Mouse (Mus musculus) spleen, embryonic (tissue): Measurements from ENCODE around the gene Iqcf3.
"Not testable (repeated sequence)": the region's sequence is repeated elsewhere in the genome, so short reads cannot be mapped to it uniquely, and the experiment has no call there.

ENCODE experiments used
- CTCF ChIA-PET: fragments of 350-600 bp; sonication (Branson Sonifier 250); formaldehyde crosslinking; loops from one replicate; lab custom pipeline; 2022; lab: Charles Lee

Iqcf3 gene

DNA sequence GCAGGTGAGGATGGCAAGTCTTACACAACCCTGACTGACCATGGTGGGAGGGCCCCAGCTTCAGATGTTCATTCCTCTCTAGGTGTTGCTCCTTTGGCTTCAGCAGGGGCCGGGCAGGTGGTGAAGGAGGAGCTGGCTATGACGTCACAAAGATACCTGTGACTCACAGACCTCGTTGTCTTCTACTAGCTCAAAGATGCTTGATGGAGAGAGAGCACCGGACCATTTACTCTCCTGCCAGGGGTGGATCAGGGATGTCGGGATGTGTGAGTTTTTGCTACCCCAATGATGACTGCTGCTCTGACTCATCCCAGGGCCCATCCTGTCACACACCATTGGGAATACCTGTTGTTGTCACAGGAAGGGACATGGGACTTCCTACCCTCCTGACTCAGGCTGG lies at the start of gene Iqcf3:
Iqcf3 (minus strand) TSS at position 101 of the 400 bp plus-strand sequence.
- CTCF ChIA-PET: interaction anchor here (0.5 kb wide), 1 partner anchor 9 kb away, joined by 6 read pairs; no protein-coding TSS in a partner anchor

- CTCF ChIA-PET: no interaction called here
Measured at GRCm38 (mm10) chr9:106610727-106611126, 49.3 kb upstream of the Iqcf3 start.

- CTCF ChIA-PET: no interaction called here
Measured at GRCm38 (mm10) chr9:106600546-106600945, 39.1 kb upstream of the Iqcf3 start.

GRCm38 (mm10) chr9:106598466-106598865 lies 37.0 kb upstream of the Iqcf3 start:
- CTCF ChIA-PET: no interaction called here

DNA sequence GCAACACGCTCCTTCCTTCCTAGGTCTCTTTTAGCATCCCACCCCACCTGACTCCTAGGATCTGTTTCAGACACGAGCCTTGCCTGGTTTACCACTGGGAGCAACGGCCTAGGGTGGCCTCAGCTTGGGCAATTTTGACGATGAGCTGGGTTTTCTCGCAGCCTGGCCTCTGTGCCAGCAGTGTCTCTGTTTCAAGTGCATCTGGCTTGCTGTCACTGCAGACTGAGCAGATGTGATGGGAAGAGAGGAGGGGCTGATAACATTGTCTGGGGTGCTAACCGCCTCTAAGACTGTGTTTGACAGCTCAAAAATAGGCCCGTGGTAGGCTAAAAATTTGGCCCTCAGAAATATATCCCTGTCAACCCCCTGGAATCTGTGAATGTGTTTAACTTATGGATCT lies 34.4 kb upstream of the Iqcf3 start:
- CTCF ChIA-PET: no interaction called here

- CTCF ChIA-PET: not testable (repeated sequence)
Measured at GRCm38 (mm10) chr9:106595402-106595801, 34.0 kb upstream of the Iqcf3 start.

DNA sequence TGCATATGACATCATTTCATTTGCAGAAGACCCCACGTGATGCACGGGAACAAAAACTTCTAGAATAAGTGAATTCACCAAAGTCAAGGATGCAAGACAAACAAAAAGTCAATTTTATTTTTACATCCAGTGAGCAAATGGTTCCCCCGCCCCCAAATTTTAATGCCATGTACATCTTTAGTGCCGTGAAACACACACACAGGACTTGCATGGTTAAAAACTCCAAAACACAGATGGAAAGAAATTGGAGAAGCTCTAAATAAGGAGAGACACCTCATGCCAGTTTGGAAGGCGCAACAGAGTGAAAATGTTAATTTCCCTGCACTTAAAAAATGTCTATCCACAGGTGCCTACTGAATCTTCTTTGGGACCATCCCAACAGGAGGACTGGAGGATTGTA lies 30.7 kb upstream of the Iqcf3 start:
- CTCF ChIA-PET: no interaction called here

DNA sequence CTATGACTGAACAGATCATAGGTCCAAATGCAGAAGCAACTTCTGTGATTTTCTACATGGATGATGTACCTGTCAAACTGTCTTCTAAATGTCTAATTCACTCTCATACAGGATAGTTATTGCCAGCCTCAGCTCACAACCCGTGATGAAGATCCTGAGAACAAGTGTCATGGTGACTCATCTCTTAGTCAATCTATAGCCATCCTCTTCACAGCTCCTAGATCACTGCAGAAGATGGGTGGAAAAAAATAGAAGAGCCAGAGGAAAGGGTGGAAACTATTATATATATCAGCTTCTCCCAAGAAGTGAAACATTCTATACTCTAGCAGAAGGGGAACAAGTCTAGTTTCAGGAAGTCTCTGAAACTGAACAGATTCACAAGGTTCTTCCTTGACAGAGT lies 21.1 kb upstream of the Iqcf3 start:
- CTCF ChIA-PET: no interaction called here

GRCm38 (mm10) chr9:106580016-106580415 lies 18.6 kb upstream of the Iqcf3 start:
- CTCF ChIA-PET: no interaction called here

DNA sequence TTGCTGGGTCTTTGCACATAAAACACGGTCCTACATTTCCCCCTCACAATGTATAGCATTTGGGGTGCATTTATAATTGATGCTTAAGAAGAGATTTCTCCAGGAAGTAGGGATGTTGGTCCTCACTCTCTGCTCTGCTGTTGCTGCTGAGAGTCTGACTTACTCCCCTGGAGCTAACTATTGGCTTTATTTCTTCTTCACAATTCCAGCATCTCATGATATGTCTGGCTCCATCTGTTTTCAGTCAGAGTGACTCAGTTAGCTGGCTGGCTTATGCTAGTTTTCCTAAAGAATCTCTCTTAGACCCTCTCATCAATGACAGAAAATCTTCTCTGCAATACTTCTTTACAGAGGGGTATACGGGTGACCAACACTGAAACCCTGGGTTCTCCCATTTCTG lies 14.7 kb upstream of the Iqcf3 start:
- CTCF ChIA-PET: no interaction called here

DNA sequence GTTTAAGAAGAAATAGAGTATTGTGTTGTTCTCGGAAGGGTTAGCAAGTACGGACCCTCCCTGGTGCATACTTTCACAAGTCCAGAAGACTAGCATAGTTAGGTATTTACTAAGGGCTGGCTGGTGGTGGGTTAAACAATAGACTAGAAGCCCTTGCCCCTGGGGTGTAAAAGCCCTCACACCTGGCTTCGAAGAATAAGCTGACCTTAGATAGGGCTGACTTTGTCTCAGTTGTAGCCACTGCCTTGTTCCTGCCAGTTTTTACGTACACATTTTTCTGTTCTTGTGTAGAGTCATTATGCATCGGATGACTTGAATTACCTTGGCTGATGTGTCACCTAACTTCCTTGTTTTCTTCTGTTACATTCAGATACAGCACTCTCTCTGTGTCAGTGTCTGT lies 11.9 kb upstream of the Iqcf3 start:
- CTCF ChIA-PET: interaction anchor here (0.6 kb wide), 1 partner anchor 262 kb away, joined by 4 read pairs; no protein-coding TSS in a partner anchor

GRCm38 (mm10) chr9:106572186-106572585 lies 10.8 kb upstream of the Iqcf3 start:
- CTCF ChIA-PET: no interaction called here

DNA sequence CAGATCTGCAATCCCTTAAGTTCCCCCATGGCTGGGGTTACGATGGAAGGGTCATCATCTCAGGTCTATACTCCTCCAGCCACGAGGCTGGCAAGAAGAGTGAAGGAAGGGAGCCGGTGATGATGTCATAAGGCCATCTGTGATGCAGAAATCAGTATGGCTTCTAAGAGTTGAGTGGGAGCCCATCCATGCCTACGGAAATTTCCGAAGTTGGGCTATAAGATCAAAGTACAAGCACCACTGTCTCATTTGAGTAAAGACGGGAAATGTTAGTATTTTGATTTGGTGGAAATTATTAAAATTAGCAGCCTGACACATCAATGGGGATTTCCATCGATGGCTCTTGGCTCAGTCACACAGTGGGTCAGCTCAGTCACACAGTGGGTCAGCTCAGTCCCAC lies 9.5 kb upstream of the Iqcf3 start, which contains the start of gene Iqcf4:
Iqcf4 (minus strand) TSS at position 101 of the 400 bp plus-strand sequence.
- CTCF ChIA-PET: no interaction called here

GRCm38 (mm10) chr9:106566437-106566836 lies 5.0 kb upstream of the Iqcf3 start:
- CTCF ChIA-PET: no interaction called here

- CTCF ChIA-PET: no interaction called here
Measured at GRCm38 (mm10) chr9:106564025-106564424, 2.6 kb upstream of the Iqcf3 start.

GRCm38 (mm10) chr9:106562291-106562690 lies 860 bp upstream of the Iqcf3 start:
- CTCF ChIA-PET: no interaction called here

DNA sequence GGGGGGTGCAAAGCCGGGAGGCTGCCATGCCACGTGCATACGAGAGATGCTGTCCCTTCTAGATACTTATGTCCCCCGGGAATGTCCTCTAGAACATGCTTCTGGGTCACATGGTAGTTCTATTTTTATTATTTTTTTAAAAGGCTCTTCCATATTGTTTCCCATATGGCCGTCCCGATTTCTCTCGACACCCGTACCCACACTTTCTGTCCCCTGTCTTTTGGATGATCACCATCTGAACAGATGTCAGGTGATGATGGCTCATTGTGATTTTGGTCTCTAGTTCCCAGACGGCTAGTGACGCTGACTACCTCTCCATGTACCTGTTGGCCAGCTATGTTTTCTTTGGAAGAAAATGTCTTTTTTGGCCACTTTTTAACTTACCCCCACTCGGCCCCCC lies 26.5 kb downstream of the Iqcf3 start:
- CTCF ChIA-PET: no interaction called here

DNA sequence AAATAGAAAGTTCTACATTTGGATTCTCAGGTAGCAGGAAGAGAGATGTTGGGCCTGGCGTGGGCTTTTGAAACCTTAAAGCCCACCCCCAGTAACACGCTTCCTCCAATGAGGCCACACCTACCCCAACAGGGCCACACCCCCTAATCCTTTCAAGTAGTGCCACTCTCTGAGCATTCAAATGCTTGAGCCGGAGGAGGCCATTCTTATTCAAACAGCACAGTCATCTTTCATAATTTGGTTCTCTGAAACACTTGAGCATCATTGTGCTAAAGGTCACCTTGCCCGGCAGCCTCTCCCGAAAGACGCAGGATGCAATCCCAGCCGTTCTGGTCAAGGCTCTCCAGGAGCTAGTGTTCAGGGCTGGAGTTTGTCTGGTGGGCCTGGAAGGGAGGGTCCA lies 27.1 kb downstream of the Iqcf3 start:
- CTCF ChIA-PET: no interaction called here

GRCm38 (mm10) chr9:106531833-106532232 lies 29.6 kb downstream of the Iqcf3 start:
- CTCF ChIA-PET: no interaction called here

GRCm38 (mm10) chr9:106519909-106520308 lies 41.5 kb downstream of the Iqcf3 start:
- CTCF ChIA-PET: no interaction called here

- CTCF ChIA-PET: no interaction called here
Measured at GRCm38 (mm10) chr9:106519433-106519832, 42.0 kb downstream of the Iqcf3 start.

GRCm38 (mm10) chr9:106514273-106514672 lies 47.2 kb downstream of the Iqcf3 start, which contains the start of gene Iqcf5:
TSS of gene Iqcf5 (plus strand) at chr9:106514573.
- CTCF ChIA-PET: no interaction called here

GRCm38 (mm10) chr9:106513566-106513965 lies 47.9 kb downstream of the Iqcf3 start:
- CTCF ChIA-PET: no interaction called here

GRCm38 (mm10) chr9:106512729-106513450 lies 48.5 kb downstream of the Iqcf3 start:
- CTCF ChIA-PET: no interaction called here
